Mouse (Mus musculus) lung, embryonic 16.5 days (tissue): ENCODE data around the gene Alox5ap. TPM values are rescaled to one million over a fixed set of nuclear protein-coding genes. Genes with fewer than 3 reads are reported as not detected.

Experiments
- ATAC-seq: fragments of 200-750 bp; cut with Nextera tagmentation; 2 replicates; pipeline ENCODE4 v1.8.0; 2017; ENCODE audit warnings: low read depth, mild to moderate bottlenecking, moderate library complexity
- H3K27ac ChIP-seq: fragments of 300-500 bp; sonication (generic); 2 replicates; pipeline ENCODE4 v1.5.1; 2014; ENCODE audit warnings: mild to moderate bottlenecking, control low read depth, low read length
- H3K27me3 ChIP-seq: fragments of 300-500 bp; sonication (generic); 2 replicates; pipeline ENCODE4 v1.6.1; 2014; ENCODE audit warnings: low read depth, low read length, mixed read lengths; ENCODE audit not compliant: control insufficient read depth, insufficient read depth
- H3K36me3 ChIP-seq: fragments of 300-500 bp; sonication (generic); 2 replicates; pipeline ENCODE4 v1.6.1; 2014; ENCODE audit warnings: low read length; ENCODE audit not compliant: control insufficient read depth, insufficient read depth
- H3K4me1 ChIP-seq: fragments of 300-500 bp; sonication (generic); replicated peaks from 2 replicates; pipeline ENCODE4 v1.6.1; 2014; ENCODE audit warnings: low read length, mixed read lengths; ENCODE audit not compliant: control insufficient read depth, insufficient read depth
- H3K4me2 ChIP-seq: fragments of 300-500 bp; sonication (generic); 2 replicates; pipeline ENCODE4 v1.6.1; 2014; ENCODE audit warnings: low read depth, low read length, control low read depth
- H3K4me3 ChIP-seq: fragments of 300-500 bp; sonication (generic); 2 replicates; pipeline ENCODE4 v1.5.1; 2014; ENCODE audit warnings: mild to moderate bottlenecking, low read length, control low read depth
- H3K9ac ChIP-seq: fragments of 300-500 bp; sonication (generic); 2 replicates; pipeline ENCODE4 v1.6.1; 2014; ENCODE audit warnings: low read length, control low read depth
- H3K9me3 ChIP-seq: fragments of 300-500 bp; sonication (generic); 2 replicates; pipeline ENCODE4 v1.6.1; 2016; ENCODE audit warnings: low read length; ENCODE audit not compliant: control insufficient read depth
- WGBS: fragments of 180-500 bp; shearing (Covaris S2); extraction: QIAGEN DNeasy Blood & Tissue Kit; methylation state at CpG from one replicate; pipeline ENCODE4 v1.1.7; 2014; 5-methylcytosine and 5-hydroxymethylcytosine counted together
- polyA plus RNA-seq: library from polyadenylated mRNA; unstranded; fragments of >200 nt; fragmentation: Nextera tagmentation; extraction: Ambion mirVana; gene quantifications from 2 replicates; pipeline ENCODE4 v1.2.1, GENCODE M21; 2015

Gene Alox5ap
- polyA plus RNA-seq, 1 experiment from 2014 or later: 22.0 TPM

GRCm38 (mm10) chr5:149271291-149271690 is 6.7 kb downstream of the Alox5ap start:
- H3K9me3 ChIP-seq: peaks cover 5% of the 10 kb centered on the region; the same call in 1 of the 2 replicates
- WGBS: 85% methylated on average over 3 of the region's 3 CpGs
- H3K4me1 ChIP-seq: no peaks in the 10 kb centered on the region
- no peaks in the 10 kb centered on the region for H3K27me3 ChIP-seq
- H3K36me3 ChIP-seq: no peaks in the 10 kb centered on the region
- H3K4me3 ChIP-seq: no peak overlapping the region
- no peak for ATAC-seq
- H3K4me2 ChIP-seq: no peak overlapping the region
- H3K27ac ChIP-seq: no peak overlapping the region
- no peak overlapping the region for H3K9ac ChIP-seq

- ATAC-seq: no peak
- WGBS: 62% methylated on average over 4 of the region's 4 CpGs
- H3K4me2 ChIP-seq: no peak overlapping the region
- H3K9ac ChIP-seq: no peak overlapping the region
- H3K27me3 ChIP-seq: no peaks in the 10 kb centered on the region
- no peak overlapping the region for H3K27ac ChIP-seq
- peaks cover 5% of the 10 kb centered on the region; the same call in 1 of the 2 replicates for H3K9me3 ChIP-seq
- no peak overlapping the region for H3K4me3 ChIP-seq
- H3K4me1 ChIP-seq: no peaks in the 10 kb centered on the region
- no peaks in the 10 kb centered on the region for H3K36me3 ChIP-seq
These were observed 8.0 kb downstream of the Alox5ap start for GRCm38 (mm10) chr5:149272535-149272934.

- no peak for ATAC-seq
- Histone ChIP-seq H3K36me3 (no peaks in the 10 kb centered on the region), H3K27ac (no peak overlapping the region), H3K9ac (no peak overlapping the region), H3K9me3 (peaks cover 5% of the 10 kb centered on the region; the same call in 1 of the 2 replicates), H3K27me3 (no peaks in the 10 kb centered on the region), H3K4me2 (no peak overlapping the region), H3K4me3 (no peak overlapping the region), H3K4me1 (no peaks in the 10 kb centered on the region)
- WGBS: 79% methylated on average over 15 of the region's 15 CpGs
These were observed 10.0 kb downstream of the Alox5ap start for GRCm38 (mm10) chr5:149274390-149275104.

GRCm38 (mm10) chr5:149275105-149275494 is 10.5 kb downstream of the Alox5ap start:
- no peak overlapping the region for H3K4me3 ChIP-seq
- no peaks in the 10 kb centered on the region for H3K4me1 ChIP-seq
- H3K27ac ChIP-seq: no peak overlapping the region
- ATAC-seq: no peak
- H3K9ac ChIP-seq: no peak overlapping the region
- H3K27me3 ChIP-seq: no peaks in the 10 kb centered on the region
- 80% methylated on average over 1 of the region's 1 CpGs for WGBS
- no peak overlapping the region for H3K4me2 ChIP-seq
- H3K36me3 ChIP-seq: no peaks in the 10 kb centered on the region
- peaks cover 5% of the 10 kb centered on the region; the same call in 1 of the 2 replicates for H3K9me3 ChIP-seq

GRCm38 (mm10) chr5:149277529-149277928 is 13.0 kb downstream of the Alox5ap start:
- H3K4me2 ChIP-seq: no peak overlapping the region
- H3K27me3 ChIP-seq: no peaks in the 10 kb centered on the region
- 72% methylated on average over 5 of the region's 5 CpGs for WGBS
- no peak overlapping the region for H3K4me3 ChIP-seq
- H3K4me1 ChIP-seq: no peaks in the 10 kb centered on the region
- H3K9ac ChIP-seq: no peak overlapping the region
- no peaks in the 10 kb centered on the region for H3K36me3 ChIP-seq
- no peak for ATAC-seq
- 0 out of 2 replicates have a peak, but pooled peaks cover 3% of the 10 kb centered on the region for H3K9me3 ChIP-seq
- no peak overlapping the region for H3K27ac ChIP-seq

- H3K36me3 ChIP-seq: no peaks in the 10 kb centered on the region
- H3K27me3 ChIP-seq: no peaks in the 10 kb centered on the region
- peak overlapping the region; percentile 22; the same call in 1 of the 2 replicates for H3K4me2 ChIP-seq
- ATAC-seq: no peak
- no peaks in the 10 kb centered on the region for H3K4me1 ChIP-seq
- no peak overlapping the region for H3K9ac ChIP-seq
- H3K4me3 ChIP-seq: peak overlapping the region; percentile 7; the same call in 1 of the 2 replicates
- H3K9me3 ChIP-seq: peaks cover 3% of the 10 kb centered on the region; the same call in 1 of the 2 replicates
- WGBS: 40% methylated on average over 22 of the region's 22 CpGs
- no peak overlapping the region for H3K27ac ChIP-seq
These were observed 14.8 kb downstream of the Alox5ap start for GRCm38 (mm10) chr5:149279273-149279844.

- WGBS: 78% methylated on average over 2 of the region's 2 CpGs
- no peak overlapping the region for H3K9ac ChIP-seq
- ATAC-seq: no peak
- H3K4me1 ChIP-seq: 0 out of 2 replicates have a peak, but pooled peaks cover 3% of the 10 kb centered on the region
- H3K27me3 ChIP-seq: peaks cover under 1% of the 10 kb centered on the region; the same call in 1 of the 2 replicates
- H3K9me3 ChIP-seq: no peaks in the 10 kb centered on the region; the same call in 1 of the 2 replicates
- H3K36me3 ChIP-seq: no peaks in the 10 kb centered on the region
- no peak overlapping the region for H3K4me3 ChIP-seq
- no peak overlapping the region for H3K4me2 ChIP-seq
- no peak overlapping the region for H3K27ac ChIP-seq
These were observed 18.4 kb downstream of the Alox5ap start for GRCm38 (mm10) chr5:149283009-149283408.

GRCm38 (mm10) chr5:149283821-149284220 is 19.3 kb downstream of the Alox5ap start:
- no peak overlapping the region for H3K9ac ChIP-seq
- no peak for ATAC-seq
- H3K36me3 ChIP-seq: no peaks in the 10 kb centered on the region
- H3K4me3 ChIP-seq: no peak overlapping the region
- no peaks in the 10 kb centered on the region; the same call in 1 of the 2 replicates for H3K9me3 ChIP-seq
- H3K4me1 ChIP-seq: 0 out of 2 replicates have a peak, but pooled peaks cover 3% of the 10 kb centered on the region
- no peak overlapping the region for H3K27ac ChIP-seq
- no peak overlapping the region for H3K4me2 ChIP-seq
- H3K27me3 ChIP-seq: peaks cover 2% of the 10 kb centered on the region; the same call in 1 of the 2 replicates

GRCm38 (mm10) chr5:149286021-149286420 is 21.5 kb downstream of the Alox5ap start:
- peaks cover 2% of the 10 kb centered on the region; the same call in 1 of the 2 replicates for H3K27me3 ChIP-seq
- no peak overlapping the region for H3K4me2 ChIP-seq
- H3K9ac ChIP-seq: no peak overlapping the region
- 0 out of 2 replicates have a peak, but pooled peaks cover 3% of the 10 kb centered on the region for H3K4me1 ChIP-seq
- H3K9me3 ChIP-seq: no peaks in the 10 kb centered on the region; the same call in 1 of the 2 replicates
- H3K4me3 ChIP-seq: no peak overlapping the region
- WGBS: 47% methylated on average over 7 of the region's 7 CpGs
- no peak overlapping the region for H3K27ac ChIP-seq
- H3K36me3 ChIP-seq: no peaks in the 10 kb centered on the region
- ATAC-seq: no peak; the same call in 1 of the 2 replicates
